Mouse (Mus musculus) spleen, postnatal 36 days (tissue): ENCODE results near the gene Rnf8.

ENCODE experiments used
- DNase-seq, 2 experiments: peaks; one replicate each; pipeline ENCODE4 v3.0.0; 2022; ENCODE audit warnings: low spot score in 2 of 2, mixed read lengths in 1 of 2

The Rnf8 gene

GRCm38 (mm10) chr17:29680174-29680573 is 65.6 kb downstream of the Rnf8 start:
- no peak for DNase-seq

- peak; percentile 60 to 61 for DNase-seq
Measured at GRCm38 (mm10) chr17:29680921-29681320, 66.3 kb downstream of the Rnf8 start.

- no peak for DNase-seq
Measured at GRCm38 (mm10) chr17:29681669-29682068, 67.1 kb downstream of the Rnf8 start.

GRCm38 (mm10) chr17:29682261-29682660 is 67.7 kb downstream of the Rnf8 start:
- DNase-seq, result no peak

- DNase-seq, result no peak
Measured at GRCm38 (mm10) chr17:29683127-29683526, 68.5 kb downstream of the Rnf8 start.

GRCm38 (mm10) chr17:29684275-29684674 is 69.7 kb downstream of the Rnf8 start:
- DNase-seq, result no peak

GRCm38 (mm10) chr17:29686771-29687170 is 72.2 kb downstream of the Rnf8 start:
- peak in 1 of 2 experiments; percentile 24 for DNase-seq

- no peak for DNase-seq
Measured at GRCm38 (mm10) chr17:29687373-29687772, 72.8 kb downstream of the Rnf8 start.

- DNase-seq, result no peak
Measured at GRCm38 (mm10) chr17:29688610-29689009, 74.0 kb downstream of the Rnf8 start.

GRCm38 (mm10) chr17:29690257-29690656 is 75.7 kb downstream of the Rnf8 start:
- no peak for DNase-seq

- no peak for DNase-seq
Measured at GRCm38 (mm10) chr17:29692827-29693226, 78.2 kb downstream of the Rnf8 start.

GRCm38 (mm10) chr17:29693571-29693970 is 79.0 kb downstream of the Rnf8 start:
- no peak for DNase-seq

GRCm38 (mm10) chr17:29694516-29694915 is 79.9 kb downstream of the Rnf8 start:
- DNase-seq, result no peak
